Mouse (Mus musculus) forebrain, postnatal 0 days (tissue): ENCODE data around the gene Rab5if. TPM values are rescaled to one million over a fixed set of nuclear protein-coding genes. Genes with fewer than 3 reads are reported as not detected.
"Not testable (repeated sequence)": the region's sequence is repeated elsewhere in the genome, so short reads cannot be mapped to it uniquely, and the experiment has no call there.

Experiments used
- ATAC-seq: fragments of 200-750 bp; cut with Nextera tagmentation; 2 replicates; pipeline ENCODE4 v1.8.0; 2017; ENCODE audit warnings: mild to moderate bottlenecking, moderate library complexity
- DNase-seq: peaks from one replicate; pipeline ENCODE4 v3.0.0-alpha.2; 2015
- H3K27ac ChIP-seq: fragments of 300-500 bp; sonication (generic); 2 replicates; pipeline ENCODE4 v1.5.1; 2014; ENCODE audit warnings: low read depth, mild to moderate bottlenecking, antibody characterized with exemption, low read length, moderate library complexity, mixed read lengths
- H3K27me3 ChIP-seq: fragments of 300-500 bp; sonication (generic); 2 replicates; pipeline ENCODE4 v1.6.1; 2014; ENCODE audit warnings: mild to moderate bottlenecking, low read length, mixed read lengths; ENCODE audit not compliant: insufficient read depth
- H3K36me3 ChIP-seq: fragments of 300-500 bp; sonication (generic); 2 replicates; pipeline ENCODE4 v1.6.1; 2014; ENCODE audit warnings: mild to moderate bottlenecking, moderate library complexity; ENCODE audit not compliant: insufficient read depth
- H3K4me1 ChIP-seq: fragments of 300-500 bp; sonication (generic); 2 replicates; pipeline ENCODE4 v1.6.1; 2014; ENCODE audit warnings: antibody characterized with exemption; ENCODE audit not compliant: insufficient read depth
- H3K4me2 ChIP-seq: fragments of 300-500 bp; sonication (generic); 2 replicates; pipeline ENCODE4 v1.6.1; 2014; ENCODE audit warnings: low read depth, mild to moderate bottlenecking, moderate library complexity
- H3K4me3 ChIP-seq: fragments of 300-500 bp; sonication (generic); 2 replicates; pipeline ENCODE4 v1.5.1; 2014; ENCODE audit warnings: low read depth, low read length, mixed read lengths
- H3K9ac ChIP-seq: fragments of 300-500 bp; sonication (generic); 2 replicates; pipeline ENCODE4 v1.6.1; 2014; ENCODE audit warnings: mild to moderate bottlenecking
- H3K9me3 ChIP-seq: fragments of 300-500 bp; sonication (generic); 2 replicates; pipeline ENCODE4 v1.6.1; 2016; ENCODE audit warnings: low read length
- CTCF ChIP-seq: sonication (generic); IDR thresholded peaks from 2 replicates; pipeline ENCODE4 v1.5.1; 2016; ENCODE audit warnings: antibody characterized with exemption, control low read depth, low read depth
- WGBS: fragments of 180-500 bp; shearing (Covaris S2); extraction: QIAGEN DNeasy Blood & Tissue Kit; methylation state at CpG from one replicate; pipeline ENCODE4 v1.1.7; 2014; 5-methylcytosine and 5-hydroxymethylcytosine counted together
- polyA plus RNA-seq: library from polyadenylated mRNA; unstranded; fragments of >200 nt; fragmentation: Nextera tagmentation; extraction: Ambion mirVana; gene quantifications from 2 replicates; pipeline ENCODE4 v1.2.1, GENCODE M21; 2015
- total RNA-seq: library from RNA; depleted of rRNA; stranded (reverse); fragments of >200 nt; gene quantifications from 2 replicates; pipeline ENCODE4 v1.2.3, GENCODE M21; 2014; rRNA removed

The Rab5if gene
- total and polyA plus RNA-seq, 2 experiments from 2014 or later = 123 to 154 TPM

DNA sequence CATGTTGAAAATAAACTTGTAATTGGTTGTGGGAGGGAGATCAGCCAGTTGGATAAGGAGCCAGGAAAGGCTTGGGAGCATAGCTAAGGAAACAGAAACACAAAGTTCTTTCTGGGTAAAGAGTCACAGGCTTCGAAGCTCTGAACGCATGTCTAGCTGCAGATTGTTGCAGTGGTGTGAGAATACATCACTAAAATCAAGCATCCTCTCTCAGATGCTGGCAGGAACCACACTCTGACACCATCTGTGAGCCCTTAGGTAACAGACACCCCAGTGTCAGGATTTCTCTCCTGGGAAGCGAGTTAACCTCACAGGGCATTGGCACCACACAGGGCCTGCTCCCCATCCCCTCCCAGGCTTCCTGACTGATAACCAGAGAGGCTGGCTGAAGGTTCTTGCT is 52.6 kb downstream of the Rab5if start:
- Histone ChIP-seq H3K27ac (no peak overlapping the region), H3K36me3 (no peaks in the 10 kb centered on the region), H3K4me2 (no peak overlapping the region), H3K27me3 (no peaks in the 10 kb centered on the region), H3K4me3 (no peak overlapping the region), H3K4me1 (no peaks in the 10 kb centered on the region), H3K9ac (no peak overlapping the region), H3K9me3 (no peaks in the 10 kb centered on the region)
- DNase-seq = peak; percentile 40
- WGBS = 57% methylated on average over 3 of the region's 3 CpGs
- ATAC-seq = peak; percentile 56; the same call in 1 of the 2 replicates
- TF ChIP-seq CTCF = no peak

- Histone ChIP-seq H3K27ac (no peak overlapping the region), H3K36me3 (no peaks in the 10 kb centered on the region), H3K27me3 (no peaks in the 10 kb centered on the region), H3K4me1 (no peaks in the 10 kb centered on the region), H3K4me3 (no peak overlapping the region), H3K9ac (no peak overlapping the region), H3K9me3 (no peaks in the 10 kb centered on the region), H3K4me2 (no peak overlapping the region)
- TF ChIP-seq CTCF = no peak
- DNase-seq (no peak), ATAC-seq (no peak)
- 77% methylated on average over 3 of the region's 3 CpGs for WGBS
These were observed 53.6 kb downstream of the Rab5if start for GRCm38 (mm10) chr2:156916419-156917125.

GRCm38 (mm10) chr2:156918562-156918961 is 55.6 kb downstream of the Rab5if start:
- Histone ChIP-seq H3K4me3 (no peak overlapping the region), H3K27ac (no peak overlapping the region), H3K36me3 (no peaks in the 10 kb centered on the region), H3K27me3 (no peaks in the 10 kb centered on the region), H3K4me2 (no peak overlapping the region), H3K4me1 (no peaks in the 10 kb centered on the region), H3K9me3 (no peaks in the 10 kb centered on the region), H3K9ac (no peak overlapping the region)
- DNase-seq = no peak
- no peak for ATAC-seq
- 61% methylated on average over 4 of the region's 4 CpGs for WGBS
- TF ChIP-seq CTCF = no peak

DNA sequence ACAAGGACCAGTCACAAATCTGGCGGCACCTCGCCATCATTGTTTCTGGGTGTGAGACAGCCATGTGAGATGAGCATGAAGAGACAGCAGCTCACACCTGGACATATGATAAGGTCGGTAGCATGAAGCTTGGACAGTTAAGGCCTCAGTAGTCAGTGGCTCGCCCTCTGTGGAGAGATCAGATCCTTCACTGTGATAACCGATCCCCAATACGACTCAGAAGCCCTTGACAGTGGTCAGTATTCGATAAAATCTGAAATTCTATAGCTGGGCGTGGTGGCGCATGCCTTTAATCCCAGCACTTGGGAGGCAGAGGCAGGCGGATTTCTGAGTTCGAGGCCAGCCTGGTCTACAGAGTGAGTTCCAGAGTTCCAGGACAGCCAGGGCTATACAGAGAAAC is 56.3 kb downstream of the Rab5if start:
- H3K36me3 ChIP-seq, H3K9me3 ChIP-seq, DNase-seq, ATAC-seq, H3K4me2 ChIP-seq, H3K27ac ChIP-seq, H3K4me3 ChIP-seq, H3K27me3 ChIP-seq, H3K4me1 ChIP-seq, H3K9ac ChIP-seq: not testable (repeated sequence)
- WGBS = 92% methylated on average over 11 of the region's 11 CpGs

DNA sequence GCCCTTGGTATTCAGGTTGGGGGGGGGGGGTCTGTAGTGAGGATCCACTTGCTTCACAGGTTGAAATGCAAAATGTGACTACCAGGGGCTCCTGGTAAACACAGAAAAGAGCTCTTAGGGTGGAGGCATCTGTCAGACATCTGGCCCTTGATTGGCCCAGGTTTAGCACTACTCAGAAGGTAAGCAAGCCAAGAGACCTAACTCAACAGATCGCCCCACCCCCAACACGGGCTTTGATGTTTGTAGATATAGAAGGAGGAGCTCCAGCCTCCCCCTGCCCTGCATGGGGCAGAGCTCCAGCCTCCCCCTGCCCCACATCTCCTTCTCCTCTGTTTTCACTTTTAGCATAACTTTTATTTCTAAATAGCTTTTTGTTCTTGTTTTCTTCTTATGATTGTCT is 56.9 kb downstream of the Rab5if start:
- DNase-seq (no peak), ATAC-seq (no peak)
- no peaks in the 10 kb centered on the region for H3K36me3 ChIP-seq
- TF ChIP-seq CTCF = no peak
- no peak overlapping the region for H3K27ac ChIP-seq
- no peaks in the 10 kb centered on the region for H3K4me1 ChIP-seq
- no peak overlapping the region for H3K9ac ChIP-seq
- H3K9me3 ChIP-seq = no peaks in the 10 kb centered on the region
- H3K4me2 ChIP-seq = no peak overlapping the region
- H3K27me3 ChIP-seq = no peaks in the 10 kb centered on the region
- no peak overlapping the region for H3K4me3 ChIP-seq
- WGBS = 71% methylated on average over 2 of the region's 2 CpGs

GRCm38 (mm10) chr2:156923057-156923456 is 60.1 kb downstream of the Rab5if start:
- ATAC-seq (no peak), DNase-seq (no peak)
- Histone ChIP-seq H3K36me3 (0 out of 2 replicates have a peak, but pooled peaks cover 12% of the 10 kb centered on the region), H3K27ac (no peak overlapping the region), H3K9ac (no peak overlapping the region), H3K4me1 (no peaks in the 10 kb centered on the region), H3K4me3 (no peak overlapping the region), H3K9me3 (no peaks in the 10 kb centered on the region), H3K27me3 (no peaks in the 10 kb centered on the region), H3K4me2 (no peak overlapping the region)
- 80% methylated on average over 5 of the region's 5 CpGs for WGBS
- TF ChIP-seq CTCF = no peak

Other genes with a start within 250 kb of the Rab5if start
- gene Dlgap4, start 249.4 kb upstream of the Rab5if start, total RNA-seq = 218 and 235 TPM in 2 replicates
- gene Dlgap4, start 249.4 kb upstream of the Rab5if start, polyA plus RNA-seq = 327 and 354 TPM in 2 replicates
- gene Myl9, start 87.7 kb upstream of the Rab5if start, total RNA-seq = 24.4 and 34.3 TPM in 2 replicates
- gene Myl9, start 87.7 kb upstream of the Rab5if start, polyA plus RNA-seq = 34.6 and 39.6 TPM in 2 replicates
- 13.1 and 13.7 TPM in 2 replicates for gene Tgif2, start 23.1 kb upstream of the Rab5if start, total RNA-seq
- 8.7 and 9.3 TPM in 2 replicates for gene Tgif2, start 23.1 kb upstream of the Rab5if start, polyA plus RNA-seq
- 1.00 and 2.5 TPM in 2 replicates for gene 4930518I15Rik, start 5.2 kb upstream of the Rab5if start, total RNA-seq
- 1.3 and 2.1 TPM in 2 replicates for gene 4930518I15Rik, start 5.2 kb upstream of the Rab5if start, polyA plus RNA-seq
- not detected in 2 replicates for gene Sla2, start 24.1 kb downstream of the Rab5if start, total RNA-seq
- 0.14 and 0.19 TPM in 2 replicates for gene Sla2, start 24.1 kb downstream of the Rab5if start, polyA plus RNA-seq
- 147 and 168 TPM in 2 replicates for gene Ndrg3, start 128.9 kb downstream of the Rab5if start, total RNA-seq
- 151 and 161 TPM in 2 replicates for gene Ndrg3, start 128.9 kb downstream of the Rab5if start, polyA plus RNA-seq
- 8.0 and 12.2 TPM in 2 replicates for gene Dsn1, start 144.0 kb downstream of the Rab5if start, total RNA-seq
- gene Dsn1, start 144.0 kb downstream of the Rab5if start, polyA plus RNA-seq = 9.3 and 10.0 TPM in 2 replicates
- gene Soga1, start 216.1 kb downstream of the Rab5if start, total RNA-seq = 80.5 and 93.7 TPM in 2 replicates
- 3.1 and 3.9 TPM in 2 replicates for gene Soga1, start 216.1 kb downstream of the Rab5if start, polyA plus RNA-seq
- not detected in 2 replicates for gene Tldc2, start 223.9 kb downstream of the Rab5if start, total RNA-seq
- gene Tldc2, start 223.9 kb downstream of the Rab5if start, polyA plus RNA-seq = not detected in 2 replicates